Mouse (Mus musculus) bone marrow, adult 2 months (tissue): ENCODE results near the gene Med29. TPM values are rescaled to one million over a fixed set of nuclear protein-coding genes. Genes with fewer than 3 reads are reported as not detected.

Experiments
- H3K27ac ChIP-seq: fragments of 200-500 bp; 2 replicates; pipeline ENCODE4 v1.5.1; 2012; ENCODE audit warnings: low read depth, mild to moderate bottlenecking, control low read depth, inconsistent platforms, low read length; ENCODE audit not compliant: control insufficient read depth, poor library complexity, insufficient read depth
- H3K4me1 ChIP-seq: fragments of 200-500 bp; 2 replicates; pipeline ENCODE4 v1.6.1; 2011; ENCODE audit warnings: low read length; ENCODE audit not compliant: control insufficient read depth, insufficient read depth
- H3K4me3 ChIP-seq: fragments of 200-500 bp; replicated peaks from 2 replicates; pipeline ENCODE3; 2011; ENCODE audit warnings: mild to moderate bottlenecking, low read depth, low read length, control low read depth; ENCODE audit not compliant: control insufficient read depth
- CTCF ChIP-seq: fragments of 200-500 bp; IDR thresholded peaks from 2 replicates; pipeline ENCODE4 v1.5.1; 2011; ENCODE audit warnings: low read length, control low read depth; ENCODE audit not compliant: control insufficient read depth, insufficient read depth
- POLR2A ChIP-seq: fragments of 200-500 bp; IDR thresholded peaks from 2 replicates; pipeline ENCODE4 v1.6.1; 2011; ENCODE audit warnings: low read depth, mild to moderate bottlenecking, control low read depth, low read length, borderline replicate concordance; ENCODE audit not compliant: control insufficient read depth
- WGBS: fragments of 180-500 bp; shearing (Covaris S2); methylation state at CpG from one replicate; pipeline ENCODE4 v1.1.7; 2018; 5-methylcytosine and 5-hydroxymethylcytosine counted together
- polyA plus RNA-seq: library from polyadenylated mRNA; stranded (reverse); fragments of >200 nt; gene quantifications from 2 replicates; pipeline ENCODE4 v1.2.4, GENCODE M21; 2011; ENCODE audit warnings: low replicate concordance; ENCODE audit not compliant: missing spikeins, insufficient read depth, insufficient read length

Gene Med29
- polyA plus RNA-seq, 1 experiment = 24.2 TPM

- TF ChIP-seq POLR2A (0 out of 2 replicates have a peak, but pooled peaks have one; percentile 23), CTCF (peak; percentile 100)
- Histone ChIP-seq H3K4me1 (peaks cover 14% of the 10 kb centered on the region), H3K27ac (peak overlapping the region; percentile 92), H3K4me3 (peak overlapping the region; percentile 10)
- WGBS = 2% methylated on average over 4 of the region's 4 CpGs
These were observed 6.0 kb downstream of the Med29 start for GRCm38 (mm10) chr7:28386462-28386861.

- H3K4me1 ChIP-seq = peaks cover 14% of the 10 kb centered on the region
- no peak overlapping the region for H3K4me3 ChIP-seq
- H3K27ac ChIP-seq = peak overlapping the region; percentile 92
- TF ChIP-seq POLR2A (no peak), CTCF (no peak)
- 24% methylated on average over 7 of the region's 7 CpGs for WGBS
These were observed 6.5 kb downstream of the Med29 start for GRCm38 (mm10) chr7:28386007-28386406.

GRCm38 (mm10) chr7:28385196-28385595, 7.3 kb downstream of the Med29 start:
- Histone ChIP-seq H3K27ac (peak overlapping the region; percentile 92), H3K4me1 (peaks cover 14% of the 10 kb centered on the region), H3K4me3 (no peak overlapping the region)

GRCm38 (mm10) chr7:28384162-28384561, 8.3 kb downstream of the Med29 start:
- WGBS = 33% methylated on average over 6 of the region's 6 CpGs
- peaks cover 14% of the 10 kb centered on the region for H3K4me1 ChIP-seq
- TF ChIP-seq POLR2A (no peak), CTCF (no peak)
- H3K4me3 ChIP-seq = no peak overlapping the region
- H3K27ac ChIP-seq = peak overlapping the region; percentile 99

More at GRCm38 (mm10) chr7:28385196-28385595, 7.3 kb downstream of the Med29 start:
- TF ChIP-seq POLR2A = no peak
- TF ChIP-seq CTCF = no peak
- WGBS = 71% methylated on average over 9 of the region's 9 CpGs

- Histone ChIP-seq H3K4me1 (peaks cover 14% of the 10 kb centered on the region), H3K27ac (peak overlapping the region; percentile 99), H3K4me3 (no peak overlapping the region)
- 44% methylated on average over 4 of the region's 4 CpGs for WGBS
- TF ChIP-seq CTCF (no peak), POLR2A (no peak)
These were observed 8.9 kb downstream of the Med29 start for GRCm38 (mm10) chr7:28383606-28384005.

GRCm38 (mm10) chr7:28382981-28383396, 9.5 kb downstream of the Med29 start:
- Histone ChIP-seq H3K4me1 (peaks cover 14% of the 10 kb centered on the region), H3K4me3 (peak overlapping the region; percentile 11), H3K27ac (peak overlapping the region; percentile 99)
- WGBS = under 1% methylated on average over 11 of the region's 11 CpGs
- TF ChIP-seq CTCF = no peak
- peak; percentile 86 for TF ChIP-seq POLR2A

- peak overlapping the region; percentile 99 for H3K27ac ChIP-seq
- H3K4me1 ChIP-seq = peaks cover 14% of the 10 kb centered on the region
- TF ChIP-seq CTCF (no peak), POLR2A (0 out of 2 replicates have a peak, but pooled peaks have one; percentile 41)
- under 1% methylated on average over 11 of the region's 12 CpGs for WGBS
- H3K4me3 ChIP-seq = peak overlapping the region; percentile 57
These were observed 10.1 kb downstream of the Med29 start for GRCm38 (mm10) chr7:28382347-28382951.

- H3K27ac ChIP-seq = peak overlapping the region; percentile 99
- 0% methylated on average over 20 of the region's 20 CpGs for WGBS
- H3K4me3 ChIP-seq = peak overlapping the region; percentile 57
- H3K4me1 ChIP-seq = peaks cover 14% of the 10 kb centered on the region
- no peak; the same call in 1 of the 2 replicates for TF ChIP-seq POLR2A
- TF ChIP-seq CTCF = no peak
These were observed 10.6 kb downstream of the Med29 start for GRCm38 (mm10) chr7:28381938-28382337.
